Mouse (Mus musculus) splenic B cell, adult 2 months (primary cell): ENCODE measurements at regions not wholly inside any gene's neighbourhood (a gene's known extent, or its start where the extent isn't known, plus 50 kb on each side); places are given as distances from the start of the nearest gene placed in this dataset.

Source experiments
- DNase-seq: peaks from one replicate; pipeline ENCODE4 v3.0.0-alpha.2; 2011; ENCODE audit warnings: low read depth, low spot score
- H3K27me3 ChIP-seq: 2 replicates; pipeline ENCODE4 v1.6.1; 2012; ENCODE audit warnings: mild to moderate bottlenecking, low read length, moderate library complexity, mixed read lengths; ENCODE audit not compliant: control insufficient read depth, poor library complexity, insufficient read depth, severe bottlenecking
- H3K36me3 ChIP-seq: 2 replicates; pipeline ENCODE4 v1.6.1; 2012; ENCODE audit warnings: mild to moderate bottlenecking, low read length, moderate library complexity, mixed read lengths; ENCODE audit not compliant: control insufficient read depth, poor library complexity, insufficient read depth, severe bottlenecking

GRCm38 (mm10) chr19:26114326-26114725 is 442.1 kb downstream of the Dmrt2 start:
- H3K27me3 ChIP-seq = no peaks in the 10 kb centered on the region
- DNase-seq = no peak
- H3K36me3 ChIP-seq = no peaks in the 10 kb centered on the region

- no peak for DNase-seq
- H3K27me3 ChIP-seq = no peaks in the 10 kb centered on the region
- H3K36me3 ChIP-seq = no peaks in the 10 kb centered on the region
These were observed 456.2 kb downstream of the Dmrt2 start for GRCm38 (mm10) chr19:26128423-26128822.

- DNase-seq = no peak
- no peaks in the 10 kb centered on the region for H3K36me3 ChIP-seq
- no peaks in the 10 kb centered on the region for H3K27me3 ChIP-seq
These were observed 462.2 kb downstream of the Dmrt2 start for GRCm38 (mm10) chr19:26134385-26134784.

- Histone ChIP-seq H3K27me3 (no peaks in the 10 kb centered on the region), H3K36me3 (no peaks in the 10 kb centered on the region)
- no peak for DNase-seq
These were observed 463.3 kb downstream of the Dmrt2 start for GRCm38 (mm10) chr19:26135398-26136104.

- no peak for DNase-seq
- H3K27me3 ChIP-seq = no peaks in the 10 kb centered on the region
- no peaks in the 10 kb centered on the region for H3K36me3 ChIP-seq
These were observed 464.2 kb upstream of the Smarca2 start for GRCm38 (mm10) chr19:26140647-26141046.

- Histone ChIP-seq H3K36me3 (no peaks in the 10 kb centered on the region), H3K27me3 (no peaks in the 10 kb centered on the region)
- DNase-seq = no peak
These were observed 461.3 kb upstream of the Smarca2 start for GRCm38 (mm10) chr19:26143539-26143938.

- Histone ChIP-seq H3K27me3 (no peaks in the 10 kb centered on the region), H3K36me3 (no peaks in the 10 kb centered on the region)
- DNase-seq = no peak
These were observed 453.6 kb upstream of the Smarca2 start for GRCm38 (mm10) chr19:26151216-26151615.

- DNase-seq = no peak
- Histone ChIP-seq H3K27me3 (no peaks in the 10 kb centered on the region), H3K36me3 (no peaks in the 10 kb centered on the region)
These were observed 439.9 kb upstream of the Smarca2 start for GRCm38 (mm10) chr19:26164993-26165392.

- Histone ChIP-seq H3K27me3 (no peaks in the 10 kb centered on the region; the same call in 1 of the 2 replicates), H3K36me3 (no peaks in the 10 kb centered on the region)
- no peak for DNase-seq
These were observed 423.1 kb upstream of the Smarca2 start for GRCm38 (mm10) chr19:26181774-26182173.

- DNase-seq = no peak
- H3K36me3 ChIP-seq = no peaks in the 10 kb centered on the region
- H3K27me3 ChIP-seq = no peaks in the 10 kb centered on the region
These were observed 419.8 kb upstream of the Smarca2 start for GRCm38 (mm10) chr19:26185012-26185411.

GRCm38 (mm10) chr19:26190803-26191202 is 414.0 kb upstream of the Smarca2 start:
- Histone ChIP-seq H3K27me3 (no peaks in the 10 kb centered on the region), H3K36me3 (no peaks in the 10 kb centered on the region)
- DNase-seq = no peak

GRCm38 (mm10) chr19:26193664-26194063 is 411.2 kb upstream of the Smarca2 start:
- Histone ChIP-seq H3K36me3 (no peaks in the 10 kb centered on the region), H3K27me3 (no peaks in the 10 kb centered on the region)
- no peak for DNase-seq

- Histone ChIP-seq H3K36me3 (no peaks in the 10 kb centered on the region), H3K27me3 (no peaks in the 10 kb centered on the region)
- no peak for DNase-seq
These were observed 396.1 kb upstream of the Smarca2 start for GRCm38 (mm10) chr19:26208760-26209159.

- H3K36me3 ChIP-seq = no peaks in the 10 kb centered on the region
- H3K27me3 ChIP-seq = no peaks in the 10 kb centered on the region
- no peak for DNase-seq
These were observed 370.3 kb upstream of the Smarca2 start for GRCm38 (mm10) chr19:26234539-26234938.

GRCm38 (mm10) chr19:26244067-26244466 is 360.8 kb upstream of the Smarca2 start:
- Histone ChIP-seq H3K27me3 (no peaks in the 10 kb centered on the region), H3K36me3 (no peaks in the 10 kb centered on the region)
- DNase-seq = no peak

GRCm38 (mm10) chr19:26249751-26250150 is 355.1 kb upstream of the Smarca2 start:
- no peaks in the 10 kb centered on the region for H3K36me3 ChIP-seq
- no peaks in the 10 kb centered on the region for H3K27me3 ChIP-seq
- no peak for DNase-seq
